Mouse (Mus musculus) MEL (cell line): ENCODE measurements around the gene Fhl2. TPM values are rescaled to one million over a fixed set of nuclear protein-coding genes. Genes with fewer than 3 reads are reported as not detected.

Source experiments
- DNase-seq: peaks from one replicate; pipeline ENCODE4 v3.0.0; 2011; ENCODE audit warnings: low read depth, low spot score
- H3K27ac ChIP-seq: 2 replicates; pipeline ENCODE4 v1.5.1; 2012; ENCODE audit warnings: low read depth, mild to moderate bottlenecking, control low read depth, low read length, moderate library complexity; ENCODE audit not compliant: control insufficient read depth
- H3K27me3 ChIP-seq, 2 experiments: fragments of 150-350 bp in 1 of 2; sonication (generic) in 1 of 2; 2 replicates each; pipeline ENCODE4 v1.6.1; 2012; ENCODE audit warnings: low read length in 2 of 2, mild to moderate bottlenecking in 2 of 2, improper control_type of control experiment in 1 of 2, moderate library complexity in 1 of 2; ENCODE audit not compliant: insufficient read depth in 2 of 2, control insufficient read depth in 1 of 2
- H3K36me3 ChIP-seq, 2 experiments: 2 replicates each; pipeline ENCODE4 v1.6.1; 2012 to 2014; ENCODE audit warnings: low read length in 2 of 2, improper control_type of control experiment in 1 of 2, inconsistent platforms in 1 of 2, mild to moderate bottlenecking in 1 of 2; ENCODE audit not compliant: insufficient read depth in 2 of 2, control insufficient read depth in 1 of 2
- H3K4me1 ChIP-seq, 2 experiments: fragments of 150-350 bp in 1 of 2; sonication (generic) in 1 of 2; 2 replicates each; pipeline ENCODE4 v1.6.1; 2012; ENCODE audit warnings: low read length in 2 of 2, improper control_type of control experiment in 1 of 2, mild to moderate bottlenecking in 1 of 2; ENCODE audit not compliant: insufficient read depth in 2 of 2, control insufficient read depth in 1 of 2
- H3K4me3 ChIP-seq, 2 experiments: fragments of 150-350 bp in 1 of 2; sonication (generic) in 1 of 2; 2 replicates each; pipeline ENCODE4 v1.5.1; 2012; ENCODE audit warnings: low read depth in 2 of 2, low read length in 2 of 2, mild to moderate bottlenecking in 2 of 2, moderate library complexity in 2 of 2, control low read depth in 1 of 2, improper control_type of control experiment in 1 of 2; ENCODE audit not compliant: control insufficient read depth in 1 of 2, insufficient read depth in 1 of 2
- H3K79me2 ChIP-seq: 2 replicates; pipeline ENCODE4 v1.6.1; 2012; ENCODE audit warnings: mild to moderate bottlenecking, low read length, moderate library complexity; ENCODE audit not compliant: control insufficient read depth, poor library complexity, insufficient read depth
- H3K9ac ChIP-seq: 2 replicates; pipeline ENCODE4 v1.6.1; 2012; ENCODE audit warnings: low read depth, mild to moderate bottlenecking, control low read depth, low read length, moderate library complexity; ENCODE audit not compliant: control insufficient read depth, poor library complexity, severe bottlenecking
- H3K9me3 ChIP-seq: fragments of 150-350 bp; sonication (generic); replicated peaks from 2 replicates; pipeline ENCODE4 v1.6.1; 2012; ENCODE audit warnings: mild to moderate bottlenecking, low read length, improper control_type of control experiment, moderate library complexity; ENCODE audit not compliant: insufficient read depth
- BHLHE40 ChIP-seq: IDR thresholded peaks from 2 replicates; pipeline ENCODE4 v1.6.1; 2012; ENCODE audit warnings: low read depth, mild to moderate bottlenecking, inconsistent platforms, low read length, improper control_type of control experiment, borderline replicate concordance
- CHD1 ChIP-seq: IDR thresholded peaks from 2 replicates; pipeline ENCODE4 v1.6.1; 2012; ENCODE audit warnings: low read depth, mild to moderate bottlenecking, inconsistent platforms, low read length, improper control_type of control experiment
- CHD2 ChIP-seq: IDR thresholded peaks from 2 replicates; pipeline ENCODE4 v1.6.1; 2011; ENCODE audit warnings: low read length, improper control_type of control experiment
- ELF1 ChIP-seq: IDR thresholded peaks from 2 replicates; pipeline ENCODE4 v1.6.1; 2014; ENCODE audit warnings: low read depth, mild to moderate bottlenecking, inconsistent platforms, low read length, improper control_type of control experiment, moderate library complexity
- EP300 ChIP-seq, 2 experiments: IDR thresholded peaks; 2 replicates each; pipeline ENCODE4 v1.6.1; 2011; ENCODE audit warnings: improper control_type of control experiment in 2 of 2, low read length in 2 of 2, low read depth in 1 of 2, mild to moderate bottlenecking in 1 of 2
- GABPA ChIP-seq: IDR thresholded peaks from 2 replicates; pipeline ENCODE4 v1.6.1; 2012; ENCODE audit warnings: low read depth, mild to moderate bottlenecking, inconsistent platforms, low read length, improper control_type of control experiment, moderate library complexity
- GATA1 ChIP-seq: IDR thresholded peaks from 2 replicates; pipeline ENCODE4 v1.6.1; 2011; ENCODE audit warnings: low read depth, low read length, improper control_type of control experiment
- KAT2A ChIP-seq: conservative IDR thresholded peaks from 2 replicates; pipeline ENCODE4 v1.6.1; 2012; ENCODE audit warnings: low read depth, low read length, improper control_type of control experiment, inconsistent platforms
- MAFK ChIP-seq: IDR thresholded peaks from 2 replicates; pipeline ENCODE4 v1.6.1; 2011; ENCODE audit warnings: low read depth, mild to moderate bottlenecking, low read length, improper control_type of control experiment, borderline replicate concordance
- MAX ChIP-seq: IDR thresholded peaks from 2 replicates; pipeline ENCODE4 v1.6.1; 2011; ENCODE audit warnings: low read length, improper control_type of control experiment
- MEF2A ChIP-seq: IDR thresholded peaks from 2 replicates; pipeline ENCODE4 v1.6.1; 2014; ENCODE audit warnings: low read depth, mild to moderate bottlenecking, inconsistent platforms, low read length, improper control_type of control experiment; ENCODE audit not compliant: poor library complexity, insufficient replicate concordance, severe bottlenecking; ENCODE audit errors: extremely low read depth
- MXI1 ChIP-seq: IDR thresholded peaks from 2 replicates; pipeline ENCODE4 v1.6.1; 2011; ENCODE audit warnings: mild to moderate bottlenecking, low read depth, low read length, improper control_type of control experiment
- NELFE ChIP-seq: IDR thresholded peaks from 2 replicates; pipeline ENCODE4 v1.6.1; 2011; ENCODE audit warnings: low read depth, low read length, improper control_type of control experiment
- RCOR1 ChIP-seq: IDR thresholded peaks from 2 replicates; pipeline ENCODE4 v1.6.1; 2012; ENCODE audit warnings: low read depth, mild to moderate bottlenecking, inconsistent platforms, low read length, improper control_type of control experiment
- SMC3 ChIP-seq: IDR thresholded peaks from 2 replicates; pipeline ENCODE4 v1.6.1; 2011; ENCODE audit warnings: low read depth, low read length, improper control_type of control experiment
- TAL1 ChIP-seq: IDR thresholded peaks from 2 replicates; pipeline ENCODE4 v1.6.1; 2012; ENCODE audit warnings: mild to moderate bottlenecking, inconsistent platforms, low read length, moderate library complexity, mixed read lengths
- TBP ChIP-seq: IDR thresholded peaks from 2 replicates; pipeline ENCODE4 v1.8.0; 2011; ENCODE audit warnings: low read depth, low read length, improper control_type of control experiment
- TCF12 ChIP-seq: IDR thresholded peaks from 2 replicates; pipeline ENCODE4 v1.6.1; 2014; ENCODE audit warnings: low read depth, mild to moderate bottlenecking, inconsistent platforms, low read length, improper control_type of control experiment, moderate library complexity
- UBTF ChIP-seq: IDR thresholded peaks from 2 replicates; pipeline ENCODE4 v1.6.1; 2012; ENCODE audit warnings: low read depth, mild to moderate bottlenecking, inconsistent platforms, low read length, improper control_type of control experiment, moderate library complexity, borderline replicate concordance; ENCODE audit not compliant: insufficient read depth
- USF1 ChIP-seq: IDR thresholded peaks from 2 replicates; pipeline ENCODE4 v1.6.1; 2014; ENCODE audit warnings: low read depth, mild to moderate bottlenecking, inconsistent platforms, low read length, improper control_type of control experiment, moderate library complexity
- USF2 ChIP-seq, 2 experiments: IDR thresholded peaks; 2 replicates each; pipeline ENCODE4 v1.6.1; 2011 to 2012; ENCODE audit warnings: improper control_type of control experiment in 2 of 2, low read length in 2 of 2, borderline replicate concordance in 1 of 2, inconsistent platforms in 1 of 2, low read depth in 1 of 2, mild to moderate bottlenecking in 1 of 2; ENCODE audit not compliant: insufficient read depth in 1 of 2
- ZC3H11A ChIP-seq: IDR thresholded peaks from 2 replicates; pipeline ENCODE4 v1.6.1; 2012; ENCODE audit warnings: low read depth, mild to moderate bottlenecking, inconsistent platforms, low read length, improper control_type of control experiment
- ZNF384 ChIP-seq: IDR thresholded peaks from 2 replicates; pipeline ENCODE4 v1.6.1; 2012; ENCODE audit warnings: low read depth, mild to moderate bottlenecking, inconsistent platforms, low read length, improper control_type of control experiment
- polyA plus RNA-seq, 2 experiments: library from polyadenylated mRNA; stranded (reverse) in 1 of 2; unstranded in 1 of 2; fragments of >175 nt in 1 of 2; fragments of >200 nt in 1 of 2; gene quantifications; 2 replicates each; pipeline versions ENCODE4 v1.2.1 to v1.2.4; 2012; ENCODE audit warnings: low replicate concordance in 2 of 2, low read depth in 1 of 2; ENCODE audit not compliant: insufficient read length in 2 of 2, insufficient read depth in 1 of 2, missing spikeins in 1 of 2
- total RNA-seq: library from RNA; depleted of rRNA; stranded (reverse); fragments of 300-350 nt; gene quantifications from 2 replicates; pipeline ENCODE4 v1.2.3, GENCODE M21; 2012

The Fhl2 gene
- total and polyA plus RNA-seq, 3 experiments = not detected

DNA sequence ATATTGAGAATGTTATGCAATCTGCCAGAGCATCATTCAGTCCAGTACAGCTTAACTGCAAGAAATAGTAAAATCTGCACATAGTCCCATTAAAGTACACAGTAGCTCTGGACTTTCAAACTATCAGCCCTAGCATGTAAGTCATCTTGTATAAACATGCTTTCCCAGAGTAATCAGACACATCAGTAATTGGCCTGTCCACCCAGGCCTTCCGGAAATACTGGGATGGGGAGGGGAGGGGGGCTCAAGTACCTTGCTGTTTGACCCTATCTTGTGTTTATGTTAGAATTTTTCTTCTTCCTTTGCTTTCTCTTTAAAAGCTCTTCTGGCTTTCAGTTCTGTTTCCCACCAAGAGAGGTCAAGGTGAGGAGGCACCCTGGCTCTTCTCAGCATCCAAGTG is 725 bp downstream of the Fhl2 start:
- H3K4me3 ChIP-seq = no peak overlapping the region
- H3K9me3 ChIP-seq = no peaks in the 10 kb centered on the region
- DNase-seq = no peak
- H3K27me3 ChIP-seq = no peaks in the 10 kb centered on the region
- H3K36me3 ChIP-seq = no peaks in the 10 kb centered on the region
- H3K79me2 ChIP-seq = no peaks in the 10 kb centered on the region
- TF ChIP-seq USF1 = no peak
- no peak for TF ChIP-seq ZC3H11A
- no peak for TF ChIP-seq RCOR1
- no peak for TF ChIP-seq BHLHE40
- TF ChIP-seq TBP = no peak
- TF ChIP-seq CHD1 = no peak
- TF ChIP-seq MXI1 = no peak
- TF ChIP-seq TAL1 = no peak
- TF ChIP-seq GATA1 = no peak
- TF ChIP-seq SMC3 = no peak
- TF ChIP-seq NELFE = no peak
- no peak for TF ChIP-seq MEF2A
- TF ChIP-seq EP300 (IDR thresholded peaks at IDR 0.05; ENCODE audit: low read depth in 1 of 2, low read length in 2 of 2) = no peak
- no peak for TF ChIP-seq KAT2A
- no peak for TF ChIP-seq GABPA
- TF ChIP-seq TCF12 = no peak
- TF ChIP-seq MAX = no peak
- TF ChIP-seq ZNF384 = no peak
- no peak for TF ChIP-seq MAFK
- TF ChIP-seq USF2 (IDR thresholded peaks at IDR 0.05; ENCODE audit: borderline replicate concordance in 1 of 2, insufficient read depth in 1 of 2, low read depth in 1 of 2, low read length in 2 of 2) = no peak
- H3K9ac ChIP-seq = no peak overlapping the region
- H3K27ac ChIP-seq = no peak overlapping the region
- H3K4me1 ChIP-seq = no peaks in the 10 kb centered on the region

GRCm38 (mm10) chr1:43193423-43193822 is 3.4 kb downstream of the Fhl2 start:
- H3K27ac ChIP-seq = no peak overlapping the region
- no peaks in the 10 kb centered on the region for H3K36me3 ChIP-seq
- no peaks in the 10 kb centered on the region for H3K4me1 ChIP-seq
- TF ChIP-seq ZNF384 (no peak), UBTF (no peak), KAT2A (no peak), MEF2A (no peak), TBP (no peak), NELFE (no peak), CHD2 (no peak), MXI1 (no peak), EP300 (IDR thresholded peaks at IDR 0.05; ENCODE audit: low read depth in 1 of 2, low read length in 2 of 2) (no peak), ELF1 (no peak)
- H3K27me3 ChIP-seq = no peaks in the 10 kb centered on the region
- no peak overlapping the region for H3K4me3 ChIP-seq
- no peaks in the 10 kb centered on the region for H3K9me3 ChIP-seq
- no peaks in the 10 kb centered on the region for H3K79me2 ChIP-seq
- DNase-seq = no peak
- no peak overlapping the region for H3K9ac ChIP-seq
